Mouse (Mus musculus): Measurements from ENCODE around the gene Ncapd3.

DNA sequence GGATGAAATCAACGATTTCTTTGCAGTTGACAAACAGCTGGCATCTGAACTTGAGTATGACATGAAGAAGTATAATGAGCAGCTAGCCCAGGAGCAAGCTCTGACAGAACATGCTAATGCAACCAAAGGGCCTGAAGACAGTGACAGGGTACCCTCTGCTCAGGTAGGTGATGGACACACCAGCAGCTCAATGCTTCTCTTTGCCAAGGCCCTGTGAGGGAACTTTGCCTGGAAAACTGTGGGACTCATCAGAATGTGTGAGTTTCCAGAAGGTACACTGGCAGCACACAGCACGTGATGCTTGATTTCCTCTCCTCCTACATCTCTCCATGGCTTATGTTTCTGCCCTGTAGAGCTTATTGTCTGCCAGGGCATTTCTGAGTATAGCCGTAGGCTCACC lies 57.4 kb downstream of the Ncapd3 start:
- TF ChIP-seq CTCF (IDR thresholded peaks at IDR 0.05; ENCODE audit: low read depth, low read length) (no peak), TAL1 (conservative IDR thresholded peaks at IDR 0.05; ENCODE audit: low read depth, low read length) (no peak), GATA2 (IDR thresholded peaks at IDR 0.05; ENCODE audit: borderline replicate concordance, low read depth, low read length) (no peak)

Data from G1E (cell line).